In the genomic region with DNA sequence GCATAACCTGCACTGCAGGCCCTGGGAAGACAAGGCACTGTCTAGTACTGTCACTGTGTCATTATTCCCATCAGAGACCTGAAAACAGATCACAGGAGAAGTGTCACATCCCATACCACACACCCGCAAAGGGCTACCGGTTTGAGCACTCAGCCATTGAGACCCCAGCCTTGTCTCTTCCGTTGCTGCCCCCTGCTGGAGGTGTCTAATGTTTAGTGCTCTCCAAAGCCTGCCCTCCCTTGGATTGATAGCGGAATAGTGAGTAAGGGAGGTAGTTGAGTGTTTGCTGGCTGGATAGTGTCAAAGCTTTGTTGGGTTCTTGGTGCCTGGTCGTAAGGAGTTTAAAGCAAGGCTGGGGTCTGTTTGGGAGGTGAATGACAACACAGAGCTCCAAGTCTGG, we compare ENCODE assay signal across 9 mouse cellular contexts.
DNase-seq lines count a peak whose midpoint lies in the region; ATAC-seq and TF ChIP-seq lines count a peak whose summit lies in the region.
"Had no signal": no experiment of that assay in that cellular context is flagged by ENCODE, and none has a peak within 500 bp of the region (broad histone marks: within the 10 kb centered on the region; RNA-seq: fewer than 3 reads in every experiment).

No protein-coding gene starts in this region.

- no peak overlapping the region for H3K9ac ChIP-seq in CH12.LX (ENCODE audit: insufficient read depth, low read depth)
- H3K9ac ChIP-seq in kidney, postnatal 0 days (ENCODE audit: low read depth, low read length) = no peak overlapping the region
- H3K9ac ChIP-seq: embryonic facial prominence, embryonic 12.5 days had no signal

- no peak for TF ChIP-seq POLR2A in CH12.LX (IDR thresholded peaks at IDR 0.05; ENCODE audit: low read depth, low read length)

- H3K27me3 ChIP-seq in CH12.LX (replicated peaks) = no peaks in the 10 kb centered on the region
- H3K27me3 ChIP-seq in kidney, postnatal 0 days (ENCODE audit: insufficient read depth, low read length) = no peaks in the 10 kb centered on the region
- H3K27me3 ChIP-seq: embryonic facial prominence, embryonic 12.5 days had no signal

- 0 out of 2 replicates have a peak, but pooled peaks have one; percentile 31 for ATAC-seq in kidney, postnatal 0 days (replicated peaks; ENCODE audit: low FRiP score, low read depth)

- no peak for TF ChIP-seq EP300 in CH12.LX (IDR thresholded peaks at IDR 0.05; ENCODE audit: low read length)

- dilution Hi-C loops in CH12.LX (cut with MboI; ENCODE audit: extremely low pct_ligation_motif_present, extremely low pct_unique_long_range_greater_than_20kb, low sequenced_read_pairs) = no loop called here

- no peak overlapping the region for H3K4me2 ChIP-seq in CH12.LX (ENCODE audit: insufficient read depth, low read depth, poor library complexity, severe bottlenecking)
- no peak overlapping the region for H3K4me2 ChIP-seq in kidney, postnatal 0 days (ENCODE audit: low read length)
- H3K4me2 ChIP-seq: embryonic facial prominence, embryonic 12.5 days had no signal

- DNase-seq in kidney, adult 18-20 months = peak; percentile 48
- DNase-seq in kidney, adult 11 months = no peak
- no peak for DNase-seq in CH12.LX (ENCODE audit: extremely low read depth)
- peak; percentile 8 for DNase-seq in c-Kit-positive CD71-positive TER-119-negative erythroid progenitor cells, embryonic 14.5 days (ENCODE audit: low read depth)
- DNase-seq in kidney, postnatal 0 days (ENCODE audit: low spot score) = peak; percentile 58
- DNase-seq in lung, postnatal 36 days = peak; percentile 64
- no peak for DNase-seq in cerebellum, adult 9-11 months
- DNase-seq in urinary bladder, postnatal 25 days (ENCODE audit: low spot score) = no peak

- peak; percentile 14 to 67; a peak in 2 of 4 replicates for TF ChIP-seq CTCF in CH12.LX (conservative IDR thresholded peaks at IDR 0.05 in 1 of 2, IDR thresholded peaks at IDR 0.05 in 1 of 2; ENCODE audit: low read depth in 2 of 2, low read length in 2 of 2)
- peak; percentile 65 for TF ChIP-seq CTCF in kidney, postnatal 0 days (IDR thresholded peaks at IDR 0.05; ENCODE audit: low read depth)

- H3K4me3 ChIP-seq in CH12.LX (replicated peaks in 1 of 3; ENCODE audit: low read depth in 2 of 3, low read length in 2 of 3, poor library complexity in 1 of 3) = no peak overlapping the region
- H3K4me3 ChIP-seq in kidney, postnatal 0 days (replicated peaks; ENCODE audit: low read depth, low read length) = no peak overlapping the region
- H3K4me3 ChIP-seq: embryonic facial prominence, embryonic 12.5 days had no signal

- whole genome bisulfite sequencing in kidney, postnatal 0 days = 62% methylated on average over 5 of the region's 5 CpGs

- in situ Hi-C loops in CH12.LX (cut with MboI; ENCODE audit: low pct_ligation_motif_present, low pct_unique_long_range_greater_than_20kb, low sequenced_read_pairs) = loop anchor here (10.0 kb wide), 2 partner anchors 128 to 278 kb away; a partner anchor contains a TSS

- peaks cover 0 to 10% of the 10 kb centered on the region in 2 experiments; a peak in 2 of 4 replicates for H3K4me1 ChIP-seq in CH12.LX (ENCODE audit: control insufficient read depth in 1 of 2, insufficient read depth in 2 of 2)
- H3K4me1 ChIP-seq in kidney, postnatal 0 days (replicated peaks; ENCODE audit: insufficient read depth, low read length) = 0 out of 2 replicates have a peak, but pooled peaks cover 13% of the 10 kb centered on the region

- no peak overlapping the region for H3K27ac ChIP-seq in CH12.LX (ENCODE audit: insufficient read depth, low read depth)
- peak overlapping the region; percentile 70; the same call in 1 of the 2 replicates for H3K27ac ChIP-seq in kidney, postnatal 0 days

- TF ChIP-seq RAD21 in CH12.LX (IDR thresholded peaks at IDR 0.05; ENCODE audit: low read depth, low read length) = no peak; the same call in none of the 2 replicates

- H3K79me2 ChIP-seq in CH12.LX (replicated peaks; ENCODE audit: control insufficient read depth, extremely low read depth, insufficient read depth, poor library complexity, severe bottlenecking) = no peaks in the 10 kb centered on the region

- H3K36me3 ChIP-seq in CH12.LX (replicated peaks in 1 of 2; ENCODE audit: control insufficient read depth in 1 of 2, insufficient read depth in 1 of 2, low read length in 1 of 2) = no peaks in the 10 kb centered on the region
- H3K36me3 ChIP-seq in kidney, postnatal 0 days (ENCODE audit: insufficient read depth, low read length) = no peaks in the 10 kb centered on the region
- H3K36me3 ChIP-seq: embryonic facial prominence, embryonic 12.5 days had no signal

- H3K9me3 ChIP-seq in CH12.LX (replicated peaks; ENCODE audit: low read length) = no peaks in the 10 kb centered on the region
- no peaks in the 10 kb centered on the region for H3K9me3 ChIP-seq in kidney, postnatal 0 days (replicated peaks; ENCODE audit: low read length)
- H3K9me3 ChIP-seq: embryonic facial prominence, embryonic 12.5 days had no signal

TF ChIP-seq in CH12.LX, 34 proteins besides CTCF, POLR2A, EP300 and RAD21:
- TF ChIP-seq SIN3A (IDR thresholded peaks at IDR 0.05; ENCODE audit: low read length) (no peak), PAX5 (IDR thresholded peaks at IDR 0.05; ENCODE audit: low read length) (no peak), NELFE (IDR thresholded peaks at IDR 0.05; ENCODE audit: low read depth, low read length) (no peak)

Comparison
In these comparisons a context has a peak if more than half of its experiments do, and no peak if none do; other contexts are left out.
1. DNase-seq: peak in kidney, adult 18-20 months (single experiment), c-Kit-positive CD71-positive TER-119-negative erythroid progenitor cells, embryonic 14.5 days (single experiment), kidney, postnatal 0 days (single experiment) and lung, postnatal 36 days (single experiment); none in kidney, adult 11 months (single experiment), CH12.LX (single experiment), cerebellum, adult 9-11 months (single experiment) and urinary bladder, postnatal 25 days (single experiment).